Mouse (Mus musculus) left cerebral cortex, adult 6 months (tissue): Measurements from ENCODE around the gene Vmn1r85. TPM values are rescaled to one million over a fixed set of nuclear protein-coding genes. Genes with fewer than 3 reads are reported as not detected.

Experiments
- long read RNA-seq, 2 experiments: library from polyadenylated mRNA; unstranded; transcript quantifications; one replicate each; pipeline ENCODE4 v2.0.0; 2019 to 2020
- polyA plus RNA-seq: library from polyadenylated mRNA; unstranded; fragments of <200 nt; fragmentation: Nextera tagmentation; gene quantifications from 2 replicates; pipeline ENCODE4 v1.2.3, GENCODE M21; 2021

Gene Vmn1r85
- not detected in 2 replicates for polyA plus RNA-seq
- long read RNA-seq, experiment 1: 0 reads
- long read RNA-seq, experiment 2: 0 reads

GRCm38 (mm10) chr7:13095073-13095472 is at the start of gene Vmn1r85:
Vmn1r85 (minus strand) TSS chr7:13095173.

GRCm38 (mm10) chr7:13140057-13140456 is 45.1 kb upstream of the Vmn1r85 start, which contains the start of gene Vmn1r87:
Vmn1r87 (minus strand) TSS chr7:13140157.

GRCm38 (mm10) chr7:13119817-13120216 is 24.8 kb upstream of the Vmn1r85 start, which contains the start of gene Vmn1r86:
Vmn1r86 (minus strand) TSS chr7:13119917.

DNA sequence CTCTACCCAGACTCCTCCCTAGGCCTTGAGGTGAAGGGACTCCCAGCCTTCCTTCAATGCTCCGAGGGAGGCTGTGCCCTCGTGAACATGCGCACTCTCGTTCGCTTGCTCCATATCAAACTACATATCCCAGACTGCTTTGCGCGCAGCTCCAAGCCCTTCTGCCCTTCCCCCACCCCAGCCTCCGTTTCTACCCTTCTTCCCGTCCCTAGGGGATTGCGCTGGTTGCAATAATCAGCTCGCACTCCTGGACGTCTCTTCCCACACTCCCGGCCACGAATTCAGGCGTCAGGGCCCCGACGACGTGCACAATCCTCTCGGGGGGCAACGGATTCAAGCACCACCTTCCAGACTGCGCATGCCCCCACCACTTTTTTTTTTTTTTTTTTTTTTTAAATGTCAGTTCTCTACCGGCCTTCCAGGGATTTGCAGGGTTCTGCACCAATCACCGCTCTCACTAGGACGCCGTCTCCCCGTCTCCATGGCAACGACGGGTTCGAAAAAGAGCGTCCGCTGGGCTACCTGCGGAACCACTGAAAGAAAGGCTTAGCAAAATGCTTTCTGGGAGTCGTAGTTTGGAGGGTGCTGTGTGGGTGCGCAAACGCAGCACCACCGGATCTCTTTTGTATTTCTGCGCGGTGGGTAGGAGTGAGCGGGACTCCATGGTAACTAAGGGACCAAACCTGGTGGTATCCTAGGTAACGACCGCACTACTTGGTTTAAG is 40.5 kb downstream of the Vmn1r85 start, which contains the start of gene Mzf1:
TSS of gene Mzf1 (minus strand) at position 478 of the 724 bp plus-strand sequence.

GRCm38 (mm10) chr7:13037901-13038555 is 56.9 kb downstream of the Vmn1r85 start, which contains the start of gene Ube2m:
Ube2m (minus strand) TSS chr7:13038275.

GRCm38 (mm10) chr7:13034148-13034977 is 60.6 kb downstream of the Vmn1r85 start, which contains the start of gene Chmp2a:
Chmp2a (minus strand) TSS chr7:13034807.

Other genes with a start within 250 kb of the Vmn1r85 start
- gene Zfp128, start 214.0 kb downstream of the Vmn1r85 start, polyA plus RNA-seq: 3.0 and 3.7 TPM in 2 replicates
- gene Zscan22, start 197.4 kb downstream of the Vmn1r85 start, polyA plus RNA-seq: 9.4 and 10.1 TPM in 2 replicates
- gene Rps5, start 172.9 kb downstream of the Vmn1r85 start, polyA plus RNA-seq: 501 and 651 TPM in 2 replicates
- 0.72 and 0.75 TPM in 2 replicates for gene Rnf225, start 167.8 kb downstream of the Vmn1r85 start, polyA plus RNA-seq
- gene Zfp324, start 129.3 kb downstream of the Vmn1r85 start, polyA plus RNA-seq: 2.1 and 2.2 TPM in 2 replicates
- 3.5 and 3.7 TPM in 2 replicates for gene Zfp446, start 117.3 kb downstream of the Vmn1r85 start, polyA plus RNA-seq
- not detected in 2 replicates for gene Slc27a5, start 97.0 kb downstream of the Vmn1r85 start, polyA plus RNA-seq
- gene Trim28, start 96.1 kb downstream of the Vmn1r85 start, polyA plus RNA-seq: 54.8 and 98.3 TPM in 2 replicates
- gene Zbtb45, start 85.1 kb downstream of the Vmn1r85 start, polyA plus RNA-seq: 7.8 and 11.4 TPM in 2 replicates
- gene Chmp2a, start 60.4 kb downstream of the Vmn1r85 start, polyA plus RNA-seq: 313 and 375 TPM in 2 replicates
- gene Ube2m, start 56.9 kb downstream of the Vmn1r85 start, polyA plus RNA-seq: 24.0 and 50.3 TPM in 2 replicates
- gene Mzf1, start 40.4 kb downstream of the Vmn1r85 start, polyA plus RNA-seq: 6.9 and 8.3 TPM in 2 replicates
- not detected in 2 replicates for gene Vmn1r86, start 24.7 kb upstream of the Vmn1r85 start, polyA plus RNA-seq
- not detected in 2 replicates for gene Vmn1r87, start 45.0 kb upstream of the Vmn1r85 start, polyA plus RNA-seq
- gene Vmn1r88, start 64.4 kb upstream of the Vmn1r85 start, polyA plus RNA-seq: not detected in 2 replicates
- gene Vmn1r89, start 117.8 kb upstream of the Vmn1r85 start, polyA plus RNA-seq: not detected in 2 replicates
- 5.8 and 6.2 TPM in 2 replicates for gene Lig1, start 182.1 kb upstream of the Vmn1r85 start, polyA plus RNA-seq
- 3.3 and 3.5 TPM in 2 replicates for gene Zswim9, start 183.5 kb upstream of the Vmn1r85 start, polyA plus RNA-seq
- not detected in 2 replicates for gene Pla2g4c, start 229.5 kb upstream of the Vmn1r85 start, polyA plus RNA-seq